Mouse (Mus musculus): ENCODE data around the gene Opcml. TPM values are rescaled to one million over a fixed set of nuclear protein-coding genes. Genes with fewer than 3 reads are reported as not detected.

Opcml gene
- polyA plus RNA-seq, 1 experiment from 2014 or later: 7.4 TPM

DNA sequence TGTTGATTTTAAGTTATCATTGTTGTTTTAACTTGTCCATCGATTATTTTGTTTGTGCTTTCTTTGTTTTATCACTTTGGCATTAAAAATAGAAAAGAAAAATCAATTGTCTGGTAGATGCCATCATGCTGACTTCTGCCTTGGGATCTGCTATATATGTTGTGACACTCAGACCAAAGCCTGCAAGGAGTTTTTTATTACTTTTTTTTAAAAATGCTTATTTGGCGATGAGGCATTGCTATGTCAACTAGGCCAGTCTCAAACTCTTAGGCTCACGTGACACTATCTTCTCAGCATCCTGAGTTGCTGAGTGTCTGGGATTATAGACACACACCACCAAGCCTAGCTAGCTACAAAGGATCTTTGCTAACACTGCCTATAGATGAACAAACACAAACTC lies 605.1 kb downstream of the Opcml start:
- H3K4me3 ChIP-seq: no peak overlapping the region
- no peaks in the 10 kb centered on the region for H3K4me1 ChIP-seq
- ATAC-seq (ENCODE audit: low FRiP score, low read depth): no peak
- no peak overlapping the region for H3K27ac ChIP-seq
- 89% methylated on average over 3 of the region's 3 CpGs for WGBS
- no peak overlapping the region for H3K9ac ChIP-seq
- H3K9me3 ChIP-seq: no peaks in the 10 kb centered on the region
- no peak overlapping the region for H3K4me2 ChIP-seq (replicated peaks)
- no peaks in the 10 kb centered on the region; the same call in 1 of the 2 replicates for H3K27me3 ChIP-seq (replicated peaks)
- no peaks in the 10 kb centered on the region for H3K36me3 ChIP-seq

GRCm38 (mm10) chr9:28402770-28403650 lies 612.4 kb downstream of the Opcml start:
- H3K4me1 ChIP-seq: peaks cover 16% of the 10 kb centered on the region
- H3K36me3 ChIP-seq: no peaks in the 10 kb centered on the region
- peak overlapping the region; percentile 59 for H3K4me3 ChIP-seq
- no peak overlapping the region for H3K27ac ChIP-seq
- no peaks in the 10 kb centered on the region for H3K9me3 ChIP-seq
- H3K9ac ChIP-seq: peak overlapping the region; percentile 60
- 1% methylated on average over 55 of the region's 56 CpGs for WGBS
- peak; percentile 90 for ATAC-seq (ENCODE audit: low FRiP score, low read depth)
- peak overlapping the region; percentile 99 for H3K4me2 ChIP-seq (replicated peaks)
- H3K27me3 ChIP-seq (replicated peaks): peaks cover 11% of the 10 kb centered on the region; the same call in 1 of the 2 replicates

- Histone ChIP-seq H3K36me3 (no peaks in the 10 kb centered on the region), H3K27me3 (replicated peaks) (peaks cover 11% of the 10 kb centered on the region; the same call in 1 of the 2 replicates), H3K4me1 (peaks cover 16% of the 10 kb centered on the region), H3K9ac (peak overlapping the region; percentile 60), H3K9me3 (no peaks in the 10 kb centered on the region), H3K4me2 (replicated peaks) (peak overlapping the region; percentile 99), H3K27ac (no peak overlapping the region), H3K4me3 (peak overlapping the region; percentile 59)
- peak; percentile 60 for ATAC-seq (ENCODE audit: low FRiP score, low read depth)
- WGBS: 1% methylated on average over 30 of the region's 30 CpGs
Measured at GRCm38 (mm10) chr9:28403831-28404562, 613.4 kb downstream of the Opcml start.

GRCm38 (mm10) chr9:28404616-28405015 lies 614.0 kb downstream of the Opcml start:
- peaks cover 11% of the 10 kb centered on the region; the same call in 1 of the 2 replicates for H3K27me3 ChIP-seq (replicated peaks)
- peak overlapping the region; percentile 59; the same call in 1 of the 2 replicates for H3K4me3 ChIP-seq
- WGBS: 46% methylated on average over 8 of the region's 8 CpGs
- no peak overlapping the region for H3K9ac ChIP-seq
- H3K36me3 ChIP-seq: no peaks in the 10 kb centered on the region
- H3K9me3 ChIP-seq: no peaks in the 10 kb centered on the region
- no peak for ATAC-seq (ENCODE audit: low FRiP score, low read depth)
- H3K4me2 ChIP-seq (replicated peaks): peak overlapping the region; percentile 99
- H3K4me1 ChIP-seq: peaks cover 16% of the 10 kb centered on the region
- H3K27ac ChIP-seq: no peak overlapping the region

DNA sequence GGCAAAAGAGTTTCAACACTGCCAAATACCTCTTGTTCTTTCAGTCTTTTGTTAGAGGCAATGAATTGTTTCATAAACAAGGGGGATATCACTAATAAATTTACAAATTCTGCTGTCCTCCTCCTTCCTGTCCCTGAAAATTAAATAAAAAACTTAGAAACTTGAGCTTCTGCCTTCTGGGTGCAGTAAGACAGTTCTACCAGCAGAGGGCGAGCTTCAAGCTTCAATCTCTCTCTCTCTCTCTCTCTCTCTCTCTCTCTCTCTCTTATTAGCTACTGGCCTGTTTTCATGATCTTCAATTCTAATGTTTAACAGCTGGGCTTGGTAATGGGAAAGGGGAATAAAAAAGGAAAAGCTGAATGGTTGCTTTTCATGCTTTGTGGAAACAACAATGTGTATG lies 615.2 kb downstream of the Opcml start:
- no peak overlapping the region for H3K4me2 ChIP-seq (replicated peaks)
- H3K9me3 ChIP-seq: no peaks in the 10 kb centered on the region
- no peak overlapping the region for H3K9ac ChIP-seq
- ATAC-seq (ENCODE audit: low FRiP score, low read depth): no peak
- no peaks in the 10 kb centered on the region for H3K36me3 ChIP-seq
- H3K27me3 ChIP-seq (replicated peaks): peaks cover 11% of the 10 kb centered on the region; the same call in 1 of the 2 replicates
- 0% methylated on average over 1 of the region's 1 CpGs for WGBS
- no peak overlapping the region for H3K4me3 ChIP-seq
- peaks cover 16% of the 10 kb centered on the region for H3K4me1 ChIP-seq
- H3K27ac ChIP-seq: no peak overlapping the region

DNA sequence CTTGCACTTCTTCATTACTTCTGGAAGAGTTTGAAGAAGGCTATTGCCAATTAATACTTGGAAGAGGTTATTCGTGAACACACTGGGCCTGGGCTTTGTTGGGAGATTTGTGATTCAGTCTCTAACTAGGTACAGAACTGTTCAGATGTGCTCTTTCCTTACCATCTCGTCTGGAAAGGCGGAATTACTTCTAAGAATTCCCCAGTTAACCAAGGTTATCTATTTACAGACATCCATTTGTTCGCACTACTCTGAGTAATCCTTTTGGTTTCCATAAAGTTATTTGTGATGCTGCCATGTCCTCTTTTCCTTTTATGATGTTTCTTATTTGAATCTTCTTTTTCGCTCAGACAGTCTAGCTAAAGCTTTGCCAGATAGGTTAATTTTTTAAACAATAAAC lies 630.2 kb downstream of the Opcml start:
- H3K27me3 ChIP-seq (replicated peaks): no peaks in the 10 kb centered on the region
- no peak for ATAC-seq (ENCODE audit: low FRiP score, low read depth)
- 87% methylated on average over 5 of the region's 5 CpGs for WGBS
- no peak overlapping the region for H3K4me3 ChIP-seq
- H3K27ac ChIP-seq: no peak overlapping the region
- no peaks in the 10 kb centered on the region for H3K36me3 ChIP-seq
- no peak overlapping the region for H3K9ac ChIP-seq
- H3K4me1 ChIP-seq: no peaks in the 10 kb centered on the region
- H3K4me2 ChIP-seq (replicated peaks): no peak overlapping the region
- H3K9me3 ChIP-seq: no peaks in the 10 kb centered on the region

DNA sequence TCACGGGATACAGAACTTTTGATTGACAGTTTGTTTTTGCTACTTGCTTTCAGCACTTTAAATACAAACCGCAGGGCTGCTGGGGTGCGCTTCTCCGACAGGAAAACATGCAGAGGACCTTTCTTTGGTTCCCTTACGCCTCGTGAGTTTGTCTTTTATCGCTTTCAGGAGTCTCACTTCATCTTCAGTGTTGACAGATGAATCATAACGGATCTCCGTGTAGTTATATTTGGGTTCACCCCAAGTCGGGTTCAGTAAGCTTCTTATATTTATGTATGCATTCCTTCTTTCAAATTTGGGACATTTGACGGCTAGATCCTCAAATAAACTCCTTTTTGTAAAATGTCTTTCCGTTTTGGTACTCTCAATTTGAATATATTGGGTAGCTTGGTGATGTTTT lies 632.8 kb downstream of the Opcml start:
- no peaks in the 10 kb centered on the region for H3K27me3 ChIP-seq (replicated peaks)
- WGBS: 71% methylated on average over 12 of the region's 12 CpGs

DNA sequence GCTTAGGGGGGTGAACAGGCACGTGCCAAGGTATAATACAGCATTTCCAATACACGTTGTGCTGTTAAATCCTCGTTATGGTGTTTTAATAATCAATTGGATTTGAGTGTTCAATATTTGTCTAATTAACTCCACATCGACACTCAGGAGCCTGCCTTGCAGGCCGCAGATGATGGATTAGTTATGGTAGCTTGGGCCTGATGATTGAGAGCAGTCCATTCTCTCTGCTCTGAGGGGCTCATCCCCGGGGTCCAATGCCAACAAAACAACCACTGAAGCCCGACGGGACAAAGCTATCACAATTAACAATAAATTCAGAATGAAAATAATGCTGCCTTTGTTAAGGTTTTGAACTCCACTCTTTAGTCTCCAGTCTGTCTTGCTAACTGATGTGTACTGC lies 641.6 kb downstream of the Opcml start:
- Histone ChIP-seq H3K27me3 (replicated peaks) (no peaks in the 10 kb centered on the region), H3K4me2 (replicated peaks) (no peak overlapping the region), H3K27ac (no peak overlapping the region), H3K9me3 (no peaks in the 10 kb centered on the region), H3K4me3 (no peak overlapping the region), H3K9ac (no peak overlapping the region), H3K36me3 (no peaks in the 10 kb centered on the region), H3K4me1 (no peaks in the 10 kb centered on the region)
- ATAC-seq (ENCODE audit: low FRiP score, low read depth): no peak
- WGBS: 32% methylated on average over 8 of the region's 8 CpGs

More for the DNA sequence above, 632.8 kb downstream of the Opcml start:
- Histone ChIP-seq H3K4me2 (replicated peaks) (no peak overlapping the region), H3K27ac (no peak overlapping the region), H3K9me3 (no peaks in the 10 kb centered on the region), H3K36me3 (no peaks in the 10 kb centered on the region), H3K4me3 (no peak overlapping the region), H3K9ac (no peak overlapping the region), H3K4me1 (no peaks in the 10 kb centered on the region)
- ATAC-seq (ENCODE audit: low FRiP score, low read depth): no peak

DNA sequence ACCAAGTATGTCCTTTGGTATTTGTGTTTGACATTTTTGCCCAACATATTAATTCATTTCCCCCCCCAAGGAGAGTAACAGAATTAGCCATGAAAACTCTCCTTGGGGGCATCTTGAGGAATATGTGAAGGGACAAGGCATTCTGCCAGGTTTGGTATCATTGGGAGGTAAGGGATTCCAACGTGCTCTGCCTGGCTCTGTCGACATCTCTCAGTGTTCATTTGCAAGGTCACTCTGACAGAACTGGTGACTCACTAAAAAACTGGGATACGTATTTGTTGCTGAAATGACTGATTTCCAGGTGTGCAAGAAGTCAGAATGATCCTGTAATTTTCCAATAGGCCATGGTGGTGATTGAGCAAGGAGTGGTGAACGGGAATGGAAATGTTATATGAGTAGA lies 648.2 kb downstream of the Opcml start:
- Histone ChIP-seq H3K4me1 (0 out of 2 replicates have a peak, but pooled peaks cover 14% of the 10 kb centered on the region), H3K36me3 (no peaks in the 10 kb centered on the region), H3K9ac (no peak overlapping the region), H3K4me3 (no peak overlapping the region), H3K9me3 (no peaks in the 10 kb centered on the region), H3K27ac (no peak overlapping the region), H3K4me2 (replicated peaks) (no peak overlapping the region), H3K27me3 (replicated peaks) (no peaks in the 10 kb centered on the region)
- ATAC-seq (ENCODE audit: low FRiP score, low read depth): no peak
- 89% methylated on average over 4 of the region's 4 CpGs for WGBS

GRCm38 (mm10) chr9:28439433-28440191 lies 649.0 kb downstream of the Opcml start:
- no peak overlapping the region for H3K9ac ChIP-seq
- H3K4me2 ChIP-seq (replicated peaks): no peak overlapping the region
- ATAC-seq (ENCODE audit: low FRiP score, low read depth): no peak
- no peak overlapping the region for H3K27ac ChIP-seq
- WGBS: 56% methylated on average over 5 of the region's 5 CpGs
- H3K4me3 ChIP-seq: no peak overlapping the region
- no peaks in the 10 kb centered on the region for H3K27me3 ChIP-seq (replicated peaks)
- H3K4me1 ChIP-seq: 0 out of 2 replicates have a peak, but pooled peaks cover 14% of the 10 kb centered on the region
- no peaks in the 10 kb centered on the region for H3K36me3 ChIP-seq
- H3K9me3 ChIP-seq: no peaks in the 10 kb centered on the region

GRCm38 (mm10) chr9:28440192-28440795 lies 649.7 kb downstream of the Opcml start:
- Histone ChIP-seq H3K27me3 (replicated peaks) (no peaks in the 10 kb centered on the region), H3K4me3 (no peak overlapping the region), H3K9me3 (no peaks in the 10 kb centered on the region), H3K36me3 (no peaks in the 10 kb centered on the region), H3K27ac (no peak overlapping the region), H3K4me1 (0 out of 2 replicates have a peak, but pooled peaks cover 14% of the 10 kb centered on the region), H3K9ac (no peak overlapping the region), H3K4me2 (replicated peaks) (no peak overlapping the region)
- 80% methylated on average over 3 of the region's 3 CpGs for WGBS
- no peak for ATAC-seq (ENCODE audit: low FRiP score, low read depth)

Measured in neural tube, embryonic 12.5 days (tissue).